Mouse (Mus musculus) ovary, adult 18-20 months (tissue): Measurements from ENCODE around the gene Cnot1.
"Not testable (repeated sequence)": the region's sequence is repeated elsewhere in the genome, so short reads cannot be mapped to it uniquely, and the experiment has no call there.

Source experiments
- DNase-seq: peaks from one replicate; pipeline ENCODE4 v3.0.0; 2022; ENCODE audit warnings: low spot score, mixed read lengths

Gene Cnot1

GRCm38 (mm10) chr8:95816044-95816708 is 8.9 kb upstream of the Cnot1 start:
- no peak for DNase-seq

GRCm38 (mm10) chr8:95810184-95810591 is 2.9 kb upstream of the Cnot1 start:
- no peak for DNase-seq

GRCm38 (mm10) chr8:95809116-95809515 is 1.9 kb upstream of the Cnot1 start:
- DNase-seq, result no peak

- no peak for DNase-seq
Observed at GRCm38 (mm10) chr8:95808631-95809030, 1.4 kb upstream of the Cnot1 start.

- DNase-seq, result peak; percentile 89
Observed at GRCm38 (mm10) chr8:95807861-95808260, 597 bp upstream of the Cnot1 start.

- peak; percentile 3 for DNase-seq
Observed at GRCm38 (mm10) chr8:95806461-95807191, 638 bp downstream of the Cnot1 start.

- no peak for DNase-seq
Observed at GRCm38 (mm10) chr8:95805482-95805881, 1.8 kb downstream of the Cnot1 start.

- DNase-seq, result no peak
Observed at GRCm38 (mm10) chr8:95802231-95802630, 5.0 kb downstream of the Cnot1 start.

- no peak for DNase-seq
Observed at GRCm38 (mm10) chr8:95801476-95802064, 5.7 kb downstream of the Cnot1 start.

- DNase-seq, result no peak
Observed at GRCm38 (mm10) chr8:95800353-95800752, 6.9 kb downstream of the Cnot1 start.

- no peak for DNase-seq
Observed at GRCm38 (mm10) chr8:95799891-95800290, 7.4 kb downstream of the Cnot1 start.

GRCm38 (mm10) chr8:95799117-95799516 is 8.1 kb downstream of the Cnot1 start:
- DNase-seq, result no peak

- not testable (repeated sequence) for DNase-seq
Observed at GRCm38 (mm10) chr8:95795333-95796061, 11.8 kb downstream of the Cnot1 start.

- no peak for DNase-seq
Observed at GRCm38 (mm10) chr8:95785591-95785990, 21.7 kb downstream of the Cnot1 start.

GRCm38 (mm10) chr8:95782628-95783027 is 24.6 kb downstream of the Cnot1 start:
- DNase-seq, result no peak

GRCm38 (mm10) chr8:95781775-95782174 is 25.5 kb downstream of the Cnot1 start:
- DNase-seq, result no peak

GRCm38 (mm10) chr8:95781085-95781484 is 26.2 kb downstream of the Cnot1 start:
- DNase-seq, result no peak

GRCm38 (mm10) chr8:95764133-95764532 is 43.1 kb downstream of the Cnot1 start:
- no peak for DNase-seq

GRCm38 (mm10) chr8:95760323-95760722 is 46.9 kb downstream of the Cnot1 start:
- no peak for DNase-seq

- no peak for DNase-seq
Observed at GRCm38 (mm10) chr8:95751924-95752323, 55.3 kb downstream of the Cnot1 start.

GRCm38 (mm10) chr8:95748028-95748427 is 59.2 kb downstream of the Cnot1 start:
- DNase-seq, result no peak

GRCm38 (mm10) chr8:95741732-95742131 is 65.5 kb downstream of the Cnot1 start:
- DNase-seq, result no peak

- no peak for DNase-seq
Observed at GRCm38 (mm10) chr8:95738596-95738995, 68.7 kb downstream of the Cnot1 start.
